Mouse (Mus musculus) CH12.LX (cell line): ENCODE measurements around the gene Txnrd1. TPM values are rescaled to one million over a fixed set of nuclear protein-coding genes. Genes with fewer than 3 reads are reported as not detected.

ENCODE experiments used
- DNase-seq: peaks from one replicate; pipeline ENCODE4 v3.0.0-alpha.2; 2013; ENCODE audit errors: extremely low read depth
- H3K27ac ChIP-seq: 2 replicates; pipeline ENCODE4 v1.5.1; 2012; ENCODE audit warnings: low read depth, mild to moderate bottlenecking, control low read depth, moderate library complexity; ENCODE audit not compliant: insufficient read depth
- H3K27me3 ChIP-seq: replicated peaks from 2 replicates; pipeline ENCODE3; 2012; ENCODE audit warnings: inconsistent platforms
- H3K36me3 ChIP-seq, 2 experiments: replicated peaks in 1 of 2; 2 replicates each; pipeline versions ENCODE3 to v1.6.1; 2012; ENCODE audit warnings: inconsistent platforms in 1 of 2, low read length in 1 of 2, mild to moderate bottlenecking in 1 of 2, mixed read lengths in 1 of 2, moderate library complexity in 1 of 2; ENCODE audit not compliant: control insufficient read depth in 1 of 2, insufficient read depth in 1 of 2
- H3K4me1 ChIP-seq, 2 experiments: 2 replicates each; pipeline ENCODE4 v1.6.1; 2012; ENCODE audit warnings: inconsistent platforms in 1 of 2, moderate library complexity in 1 of 2; ENCODE audit not compliant: insufficient read depth in 2 of 2, control insufficient read depth in 1 of 2
- H3K4me2 ChIP-seq: 2 replicates; pipeline ENCODE4 v1.6.1; 2012; ENCODE audit warnings: low read depth, mild to moderate bottlenecking, control low read depth; ENCODE audit not compliant: poor library complexity, insufficient read depth, severe bottlenecking
- H3K4me3 ChIP-seq, 3 experiments: fragments of 150-350 bp in 1 of 3; sonication (generic) in 1 of 3; replicated peaks in 1 of 3; 2 replicates each; pipeline versions ENCODE3 to v1.5.1; 2011 to 2012; ENCODE audit warnings: low read depth in 2 of 3, low read length in 2 of 3, mild to moderate bottlenecking in 2 of 3, moderate library complexity in 2 of 3, control low read depth in 1 of 3, improper control_type of control experiment in 1 of 3, inconsistent platforms in 1 of 3, mixed read lengths in 1 of 3; ENCODE audit not compliant: poor library complexity in 1 of 3
- H3K79me2 ChIP-seq: replicated peaks from 2 replicates; pipeline ENCODE4 v1.6.1; 2012; ENCODE audit warnings: mild to moderate bottlenecking, moderate library complexity; ENCODE audit not compliant: control insufficient read depth, poor library complexity, insufficient read depth, severe bottlenecking; ENCODE audit errors: extremely low read depth
- H3K9ac ChIP-seq: 2 replicates; pipeline ENCODE4 v1.6.1; 2012; ENCODE audit warnings: low read depth, mild to moderate bottlenecking, control low read depth, moderate library complexity; ENCODE audit not compliant: insufficient read depth
- H3K9me3 ChIP-seq: replicated peaks from 2 replicates; pipeline ENCODE3; 2012; ENCODE audit warnings: low read length, inconsistent platforms, mixed read lengths
- BHLHE40 ChIP-seq: IDR thresholded peaks from 2 replicates; pipeline ENCODE4 v1.6.1; 2011; ENCODE audit warnings: mild to moderate bottlenecking, low read depth, low read length, improper control_type of control experiment
- CHD1 ChIP-seq: IDR thresholded peaks from 2 replicates; pipeline ENCODE4 v1.6.1; 2012; ENCODE audit warnings: low read depth, low read length, improper control_type of control experiment, inconsistent platforms
- CTCF ChIP-seq, 2 experiments: IDR thresholded peaks in 1 of 2; conservative IDR thresholded peaks in 1 of 2; 2 replicates each; pipeline ENCODE4 v1.5.1; 2011 to 2012; ENCODE audit warnings: low read depth in 2 of 2, low read length in 2 of 2, improper control_type of control experiment in 1 of 2, inconsistent platforms in 1 of 2, mild to moderate bottlenecking in 1 of 2, moderate library complexity in 1 of 2
- HCFC1 ChIP-seq: IDR thresholded peaks from 2 replicates; pipeline ENCODE4 v1.6.1; 2012; ENCODE audit warnings: low read depth, mild to moderate bottlenecking, inconsistent platforms, low read length, improper control_type of control experiment
- JUND ChIP-seq: conservative IDR thresholded peaks from 2 replicates; pipeline ENCODE4 v1.6.1; 2011; ENCODE audit warnings: low read depth, low read length, improper control_type of control experiment
- MAFK ChIP-seq: IDR thresholded peaks from 2 replicates; pipeline ENCODE4 v1.6.1; 2011; ENCODE audit warnings: low read length, improper control_type of control experiment; ENCODE audit not compliant: insufficient replicate concordance
- MAZ ChIP-seq: IDR thresholded peaks from 2 replicates; pipeline ENCODE4 v1.6.1; 2012; ENCODE audit warnings: low read depth, mild to moderate bottlenecking, inconsistent platforms, low read length, improper control_type of control experiment, moderate library complexity
- MEF2A ChIP-seq: IDR thresholded peaks from 2 replicates; pipeline ENCODE4 v1.6.1; 2014; ENCODE audit warnings: low read depth, mild to moderate bottlenecking, inconsistent platforms, low read length, improper control_type of control experiment, borderline replicate concordance
- NELFE ChIP-seq: IDR thresholded peaks from 2 replicates; pipeline ENCODE4 v1.6.1; 2011; ENCODE audit warnings: low read depth, low read length, improper control_type of control experiment
- NRF1 ChIP-seq: IDR thresholded peaks from 2 replicates; pipeline ENCODE4 v1.6.1; 2014; ENCODE audit warnings: low read depth, mild to moderate bottlenecking, inconsistent platforms, low read length, improper control_type of control experiment, moderate library complexity
- POLR2AphosphoS2 ChIP-seq: IDR thresholded peaks from 2 replicates; pipeline ENCODE4 v1.6.1; 2011; ENCODE audit warnings: low read depth, low read length, improper control_type of control experiment
- RAD21 ChIP-seq: IDR thresholded peaks from 2 replicates; pipeline ENCODE4 v1.6.1; 2011; ENCODE audit warnings: low read depth, mild to moderate bottlenecking, low read length, improper control_type of control experiment, moderate library complexity
- SMC3 ChIP-seq: IDR thresholded peaks from 2 replicates; pipeline ENCODE4 v1.6.1; 2011; ENCODE audit warnings: low read depth, low read length, improper control_type of control experiment
- TCF12 ChIP-seq: IDR thresholded peaks from 2 replicates; pipeline ENCODE4 v1.6.1; 2014; ENCODE audit warnings: low read depth, mild to moderate bottlenecking, inconsistent platforms, low read length, improper control_type of control experiment
- USF1 ChIP-seq: IDR thresholded peaks from 2 replicates; pipeline ENCODE4 v1.6.1; 2014; ENCODE audit warnings: low read depth, mild to moderate bottlenecking, inconsistent platforms, low read length, improper control_type of control experiment
- ZC3H11A ChIP-seq: IDR thresholded peaks from 2 replicates; pipeline ENCODE4 v1.6.1; 2012; ENCODE audit warnings: low read depth, mild to moderate bottlenecking, inconsistent platforms, low read length, improper control_type of control experiment
- ZMIZ1 ChIP-seq: IDR thresholded peaks from 2 replicates; pipeline ENCODE4 v1.6.1; 2012; ENCODE audit warnings: low read depth, mild to moderate bottlenecking, inconsistent platforms, low read length, improper control_type of control experiment
- ZNF384 ChIP-seq: IDR thresholded peaks from 2 replicates; pipeline ENCODE4 v1.6.1; 2012; ENCODE audit warnings: low read depth, low read length, improper control_type of control experiment, inconsistent platforms
- dilution Hi-C: fragments of 300-500 bp; cut with MboI; formaldehyde crosslinking; loops from 2 replicates; pipeline ENCODE4 v1.14.3; 2020; ENCODE audit warnings: low sequenced_read_pairs; ENCODE audit not compliant: extremely low pct_unique_long_range_greater_than_20kb, extremely low pct_ligation_motif_present
- in situ Hi-C: fragments of 300-500 bp; cut with MboI; formaldehyde crosslinking; loops from 3 replicates; pipeline ENCODE4 v1.14.3; 2019; ENCODE audit warnings: low sequenced_read_pairs, low pct_ligation_motif_present, low pct_unique_long_range_greater_than_20kb, mixed read lengths
- polyA plus RNA-seq: library from polyadenylated mRNA; unstranded; fragments of >175 nt; gene quantifications from 2 replicates; pipeline ENCODE4 v1.2.1, GENCODE M21; 2012; ENCODE audit warnings: low read depth; ENCODE audit not compliant: insufficient read length
- total RNA-seq, 2 experiments: library from RNA; depleted of rRNA; stranded (reverse); fragments of 300-350 nt in 1 of 2; fragments of >200 nt in 1 of 2; gene quantifications; 2 replicates each; pipeline ENCODE4 v1.2.3; 2012 to 2014

Txnrd1 gene
- total and polyA plus RNA-seq, 3 experiments = 92.1 to 254 (median 133) TPM

DNA sequence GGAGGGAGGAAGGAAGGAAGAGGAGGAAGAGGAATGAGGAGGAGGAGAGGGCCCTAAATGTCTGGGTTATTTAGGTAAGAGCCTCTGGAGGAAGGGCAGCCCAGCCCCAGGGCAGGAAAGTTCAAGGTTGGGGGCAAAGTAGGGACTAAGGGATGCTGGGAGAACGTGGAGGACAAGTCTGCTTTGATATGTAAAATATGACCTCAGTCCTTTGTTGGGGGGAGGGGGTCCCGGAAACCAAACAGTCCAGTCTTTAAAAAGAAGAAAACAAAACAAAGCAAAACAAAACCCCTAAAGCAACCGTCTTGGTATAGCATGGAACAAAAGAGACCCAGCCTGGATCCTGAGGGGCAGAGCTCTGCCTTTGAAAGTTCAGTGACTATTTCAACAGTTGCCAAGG is 24.4 kb upstream of the Txnrd1 start:
- peaks cover 11 to 23% of the 10 kb centered on the region in 2 experiments for H3K4me1 ChIP-seq
- TF ChIP-seq TCF12 = no peak
- no peak for TF ChIP-seq SMC3
- TF ChIP-seq NELFE = no peak
- no peak for TF ChIP-seq POLR2AphosphoS2
- no peak for TF ChIP-seq USF1
- TF ChIP-seq, all 38 proteins: peak for 0
- H3K4me2 ChIP-seq = no peak overlapping the region
- H3K36me3 ChIP-seq = no peaks in the 10 kb centered on the region
- H3K9me3 ChIP-seq = peaks cover 18% of the 10 kb centered on the region
- H3K27me3 ChIP-seq = no peaks in the 10 kb centered on the region
- no peak for DNase-seq
- H3K9ac ChIP-seq = no peak overlapping the region
- no peak overlapping the region for H3K27ac ChIP-seq
- dilution Hi-C loops (no loop called here), in situ Hi-C loops (loop anchor here (5.0 kb wide), 1 partner anchor 58 kb away; the partner anchor contains the start of gene Eid3)
- H3K4me3 ChIP-seq = no peak overlapping the region
- H3K79me2 ChIP-seq = no peaks in the 10 kb centered on the region

DNA sequence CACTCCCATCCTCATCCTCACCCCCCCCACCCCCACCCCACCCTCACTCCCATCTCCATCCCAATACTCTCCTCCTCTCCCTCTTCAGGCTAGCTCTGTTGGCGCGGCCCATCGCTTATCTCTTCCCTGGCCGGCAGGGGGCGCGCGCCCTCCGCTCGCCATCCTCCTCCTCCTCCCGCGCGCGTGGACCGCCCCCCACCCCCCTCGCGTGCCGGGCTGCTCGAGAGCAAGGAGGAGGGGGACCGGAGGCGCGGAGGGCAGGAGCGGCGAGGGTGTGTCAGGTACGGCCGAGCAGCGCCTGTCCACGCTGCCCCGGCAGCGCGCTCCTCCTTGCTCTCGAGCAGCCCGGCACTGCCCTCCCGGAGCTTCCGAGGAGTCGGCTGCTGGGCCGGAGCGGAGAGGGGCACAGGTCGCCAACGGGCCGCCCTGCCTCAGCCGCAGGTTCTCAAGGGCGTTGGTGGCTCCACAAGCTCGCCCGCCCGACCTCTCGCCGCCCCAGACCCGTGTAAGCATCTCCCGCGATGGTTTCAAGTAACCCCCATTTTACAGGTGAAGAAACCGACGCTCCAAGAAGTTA is 21.8 kb upstream of the Txnrd1 start:
- Histone ChIP-seq H3K4me1 (peaks cover 0 to 25% of the 10 kb centered on the region in 2 experiments; a peak in 2 of 4 replicates), H3K4me3 (peak overlapping the region in 2 of 3 experiments; percentile 42 to 47)

More for the DNA sequence above, 21.8 kb upstream of the Txnrd1 start:
- TF ChIP-seq MAZ (no peak), JUND (no peak), RAD21 (peak; percentile 16), NRF1 (no peak), CHD1 (no peak), HCFC1 (no peak), ZMIZ1 (no peak), ZC3H11A (no peak), TCF12 (no peak), SMC3 (peak; percentile 44), BHLHE40 (peak; percentile 44; the same call in 1 of the 2 replicates), ZNF384 (no peak), USF1 (no peak), MAFK (no peak), MEF2A (no peak), CTCF (conservative IDR thresholded peaks at IDR 0.05 in 1 of 2, IDR thresholded peaks at IDR 0.05 in 1 of 2; ENCODE audit: low read depth in 2 of 2, low read length in 2 of 2) (peak in 1 of 2 experiments; percentile 63; a peak in 2 of 4 replicates)
- peaks cover 12% of the 10 kb centered on the region for H3K9me3 ChIP-seq
- H3K36me3 ChIP-seq = no peaks in the 10 kb centered on the region
- no peaks in the 10 kb centered on the region for H3K79me2 ChIP-seq
- in situ Hi-C loops = no loop called here
- dilution Hi-C loops = no loop called here
- no peak overlapping the region for H3K9ac ChIP-seq
- 0 out of 2 replicates have a peak overlapping the region, but pooled peaks have one; percentile 33 for H3K4me2 ChIP-seq
- no peak for DNase-seq
- H3K27me3 ChIP-seq = no peaks in the 10 kb centered on the region
- no peak overlapping the region for H3K27ac ChIP-seq
